Mouse (Mus musculus): Measurements from ENCODE around the gene Brd3.

- no peak for TF ChIP-seq MAFK (IDR thresholded peaks at IDR 0.05; ENCODE audit: insufficient read depth, low read depth, low read length)
- no peak for TF ChIP-seq CHD2 (IDR thresholded peaks at IDR 0.05; ENCODE audit: low read depth, low read length)
- TF ChIP-seq ZNF384 (IDR thresholded peaks at IDR 0.05; ENCODE audit: low read depth, low read length): no peak
These were observed 30.9 kb downstream of the Brd3 start for GRCm38 (mm10) chr2:27476303-27477192.
